Mouse (Mus musculus): ENCODE measurements at regions not wholly inside any gene's neighbourhood (a gene's known extent, or its start where the extent isn't known, plus 50 kb on each side); places are given as distances from the start of the nearest gene placed in this dataset.

GRCm38 (mm10) chr17:45240963-45241543 is 192.5 kb downstream of the Cdc5l start:
- H3K27me3 ChIP-seq (replicated peaks; ENCODE audit: control insufficient read depth, insufficient read depth, low read length): no peaks in the 10 kb centered on the region
- no peak overlapping the region for H3K9ac ChIP-seq (ENCODE audit: low read depth, low read length)
- H3K9me3 ChIP-seq (ENCODE audit: control insufficient read depth, low read length): peaks cover 2% of the 10 kb centered on the region; the same call in 1 of the 2 replicates
- DNase-seq (ENCODE audit: low spot score) (no peak), ATAC-seq (replicated peaks; ENCODE audit: low FRiP score) (no peak)
- H3K4me2 ChIP-seq: no peak overlapping the region
- no peaks in the 10 kb centered on the region for H3K36me3 ChIP-seq (ENCODE audit: control insufficient read depth, insufficient read depth, low read length)
- H3K27ac ChIP-seq (ENCODE audit: low read depth, low read length): no peak overlapping the region
- H3K4me3 ChIP-seq (ENCODE audit: low read depth, low read length): no peak overlapping the region
- 78% methylated on average over 6 of the region's 7 CpGs for WGBS
- H3K4me1 ChIP-seq (replicated peaks; ENCODE audit: control insufficient read depth, insufficient read depth, low read length): no peaks in the 10 kb centered on the region

- no peak overlapping the region for H3K27ac ChIP-seq (ENCODE audit: low read depth, low read length)
- no peaks in the 10 kb centered on the region for H3K4me1 ChIP-seq (replicated peaks; ENCODE audit: control insufficient read depth, insufficient read depth, low read length)
- WGBS: 71% methylated on average over 6 of the region's 6 CpGs
- ATAC-seq (replicated peaks; ENCODE audit: low FRiP score): no peak
- peaks cover 2% of the 10 kb centered on the region; the same call in 1 of the 2 replicates for H3K9me3 ChIP-seq (ENCODE audit: control insufficient read depth, low read length)
- no peak overlapping the region for H3K4me3 ChIP-seq (ENCODE audit: low read depth, low read length)
- no peak for DNase-seq (ENCODE audit: low spot score)
- no peak overlapping the region for H3K9ac ChIP-seq (ENCODE audit: low read depth, low read length)
- no peak overlapping the region for H3K4me2 ChIP-seq
- no peaks in the 10 kb centered on the region for H3K36me3 ChIP-seq (ENCODE audit: control insufficient read depth, insufficient read depth, low read length)
- no peaks in the 10 kb centered on the region for H3K27me3 ChIP-seq (replicated peaks; ENCODE audit: control insufficient read depth, insufficient read depth, low read length)
Measured at GRCm38 (mm10) chr17:45240545-45240944, 193.0 kb downstream of the Cdc5l start.

GRCm38 (mm10) chr17:45237246-45237645 is 196.3 kb downstream of the Cdc5l start:
- H3K4me2 ChIP-seq: no peak overlapping the region
- H3K4me1 ChIP-seq (replicated peaks; ENCODE audit: control insufficient read depth, insufficient read depth, low read length): no peaks in the 10 kb centered on the region
- H3K9me3 ChIP-seq (ENCODE audit: control insufficient read depth, low read length): peaks cover 2% of the 10 kb centered on the region; the same call in 1 of the 2 replicates
- 68% methylated on average over 1 of the region's 1 CpGs for WGBS
- no peaks in the 10 kb centered on the region for H3K36me3 ChIP-seq (ENCODE audit: control insufficient read depth, insufficient read depth, low read length)
- no peak overlapping the region for H3K9ac ChIP-seq (ENCODE audit: low read depth, low read length)
- H3K27ac ChIP-seq (ENCODE audit: low read depth, low read length): no peak overlapping the region
- H3K27me3 ChIP-seq (replicated peaks; ENCODE audit: control insufficient read depth, insufficient read depth, low read length): no peaks in the 10 kb centered on the region
- ATAC-seq (replicated peaks; ENCODE audit: low FRiP score): no peak
- H3K4me3 ChIP-seq (ENCODE audit: low read depth, low read length): no peak overlapping the region
- DNase-seq (ENCODE audit: low spot score): no peak

GRCm38 (mm10) chr17:45235401-45235800 is 198.1 kb downstream of the Cdc5l start:
- no peaks in the 10 kb centered on the region for H3K27me3 ChIP-seq (replicated peaks; ENCODE audit: control insufficient read depth, insufficient read depth, low read length)
- peaks cover 2% of the 10 kb centered on the region; the same call in 1 of the 2 replicates for H3K9me3 ChIP-seq (ENCODE audit: control insufficient read depth, low read length)
- H3K9ac ChIP-seq (ENCODE audit: low read depth, low read length): no peak overlapping the region
- no peak for DNase-seq (ENCODE audit: low spot score)
- no peak for ATAC-seq (replicated peaks; ENCODE audit: low FRiP score)
- no peak overlapping the region for H3K4me3 ChIP-seq (ENCODE audit: low read depth, low read length)
- H3K4me1 ChIP-seq (replicated peaks; ENCODE audit: control insufficient read depth, insufficient read depth, low read length): no peaks in the 10 kb centered on the region
- H3K27ac ChIP-seq (ENCODE audit: low read depth, low read length): no peak overlapping the region
- no peak overlapping the region for H3K4me2 ChIP-seq
- no peaks in the 10 kb centered on the region for H3K36me3 ChIP-seq (ENCODE audit: control insufficient read depth, insufficient read depth, low read length)
- WGBS: 81% methylated on average over 7 of the region's 7 CpGs

- no peaks in the 10 kb centered on the region for H3K36me3 ChIP-seq (ENCODE audit: control insufficient read depth, insufficient read depth, low read length)
- no peak overlapping the region for H3K4me3 ChIP-seq (ENCODE audit: low read depth, low read length)
- no peak overlapping the region for H3K4me2 ChIP-seq
- H3K27ac ChIP-seq (ENCODE audit: low read depth, low read length): no peak overlapping the region
- DNase-seq (ENCODE audit: low spot score) (no peak), ATAC-seq (replicated peaks; ENCODE audit: low FRiP score) (no peak)
- no peaks in the 10 kb centered on the region for H3K4me1 ChIP-seq (replicated peaks; ENCODE audit: control insufficient read depth, insufficient read depth, low read length)
- no peak overlapping the region for H3K9ac ChIP-seq (ENCODE audit: low read depth, low read length)
- no peaks in the 10 kb centered on the region for H3K27me3 ChIP-seq (replicated peaks; ENCODE audit: control insufficient read depth, insufficient read depth, low read length)
- peaks cover 2% of the 10 kb centered on the region; the same call in 1 of the 2 replicates for H3K9me3 ChIP-seq (ENCODE audit: control insufficient read depth, low read length)
- WGBS: 53% methylated on average over 5 of the region's 5 CpGs
Measured at GRCm38 (mm10) chr17:45232874-45233273, 200.7 kb downstream of the Cdc5l start.

- no peak overlapping the region for H3K9ac ChIP-seq (ENCODE audit: low read depth, low read length)
- no peak overlapping the region for H3K27ac ChIP-seq (ENCODE audit: low read depth, low read length)
- no peak overlapping the region for H3K4me3 ChIP-seq (ENCODE audit: low read depth, low read length)
- ATAC-seq (replicated peaks; ENCODE audit: low FRiP score) (no peak), DNase-seq (ENCODE audit: low spot score) (no peak)
- no peaks in the 10 kb centered on the region for H3K27me3 ChIP-seq (replicated peaks; ENCODE audit: control insufficient read depth, insufficient read depth, low read length)
- H3K4me1 ChIP-seq (replicated peaks; ENCODE audit: control insufficient read depth, insufficient read depth, low read length): no peaks in the 10 kb centered on the region; the same call in 1 of the 2 replicates
- 10% methylated on average over 1 of the region's 1 CpGs for WGBS
- no peak overlapping the region for H3K4me2 ChIP-seq
- H3K9me3 ChIP-seq (ENCODE audit: control insufficient read depth, low read length): no peaks in the 10 kb centered on the region
- no peaks in the 10 kb centered on the region for H3K36me3 ChIP-seq (ENCODE audit: control insufficient read depth, insufficient read depth, low read length)
Measured at GRCm38 (mm10) chr17:45227190-45227589, 206.3 kb downstream of the Cdc5l start.

- Histone ChIP-seq H3K4me2 (no peak overlapping the region), H3K9me3 (ENCODE audit: control insufficient read depth, low read length) (no peaks in the 10 kb centered on the region), H3K4me3 (ENCODE audit: low read depth, low read length) (no peak overlapping the region), H3K4me1 (replicated peaks; ENCODE audit: control insufficient read depth, insufficient read depth, low read length) (no peaks in the 10 kb centered on the region; the same call in 1 of the 2 replicates), H3K27me3 (replicated peaks; ENCODE audit: control insufficient read depth, insufficient read depth, low read length) (no peaks in the 10 kb centered on the region), H3K27ac (ENCODE audit: low read depth, low read length) (no peak overlapping the region), H3K9ac (ENCODE audit: low read depth, low read length) (no peak overlapping the region), H3K36me3 (ENCODE audit: control insufficient read depth, insufficient read depth, low read length) (no peaks in the 10 kb centered on the region)
- WGBS: 43% methylated on average over 6 of the region's 6 CpGs
- ATAC-seq (replicated peaks; ENCODE audit: low FRiP score) (no peak), DNase-seq (ENCODE audit: low spot score) (no peak)
Measured at GRCm38 (mm10) chr17:45226486-45226885, 207.1 kb downstream of the Cdc5l start.

- Histone ChIP-seq H3K4me1 (replicated peaks; ENCODE audit: control insufficient read depth, insufficient read depth, low read length) (no peaks in the 10 kb centered on the region), H3K4me2 (no peak overlapping the region), H3K36me3 (ENCODE audit: control insufficient read depth, insufficient read depth, low read length) (no peaks in the 10 kb centered on the region), H3K9ac (ENCODE audit: low read depth, low read length) (no peak overlapping the region), H3K27me3 (replicated peaks; ENCODE audit: control insufficient read depth, insufficient read depth, low read length) (no peaks in the 10 kb centered on the region), H3K4me3 (ENCODE audit: low read depth, low read length) (no peak overlapping the region), H3K9me3 (ENCODE audit: control insufficient read depth, low read length) (no peaks in the 10 kb centered on the region), H3K27ac (ENCODE audit: low read depth, low read length) (no peak overlapping the region)
- no peak for ATAC-seq (replicated peaks; ENCODE audit: low FRiP score)
- no peak for DNase-seq (ENCODE audit: low spot score)
- WGBS: 48% methylated on average over 10 of the region's 10 CpGs
Measured at GRCm38 (mm10) chr17:45221625-45222024, 211.9 kb downstream of the Cdc5l start.

GRCm38 (mm10) chr17:45217126-45217525 is 216.4 kb downstream of the Cdc5l start:
- WGBS: 67% methylated on average over 5 of the region's 5 CpGs
- ATAC-seq (replicated peaks; ENCODE audit: low FRiP score): no peak
- H3K27me3 ChIP-seq (replicated peaks; ENCODE audit: control insufficient read depth, insufficient read depth, low read length): no peaks in the 10 kb centered on the region
- no peak overlapping the region for H3K27ac ChIP-seq (ENCODE audit: low read depth, low read length)
- no peak overlapping the region for H3K4me3 ChIP-seq (ENCODE audit: low read depth, low read length)
- H3K9me3 ChIP-seq (ENCODE audit: control insufficient read depth, low read length): no peaks in the 10 kb centered on the region
- DNase-seq (ENCODE audit: low spot score): no peak
- H3K36me3 ChIP-seq (ENCODE audit: control insufficient read depth, insufficient read depth, low read length): no peaks in the 10 kb centered on the region
- no peak overlapping the region for H3K9ac ChIP-seq (ENCODE audit: low read depth, low read length)
- no peak overlapping the region for H3K4me2 ChIP-seq
- H3K4me1 ChIP-seq (replicated peaks; ENCODE audit: control insufficient read depth, insufficient read depth, low read length): no peaks in the 10 kb centered on the region
